Mouse (Mus musculus): Measurements from ENCODE around the gene Cab39l.
"Not testable (repeated sequence)": the region's sequence is repeated elsewhere in the genome, so short reads cannot be mapped to it uniquely, and the experiment has no call there.

Gene Cab39l

DNA sequence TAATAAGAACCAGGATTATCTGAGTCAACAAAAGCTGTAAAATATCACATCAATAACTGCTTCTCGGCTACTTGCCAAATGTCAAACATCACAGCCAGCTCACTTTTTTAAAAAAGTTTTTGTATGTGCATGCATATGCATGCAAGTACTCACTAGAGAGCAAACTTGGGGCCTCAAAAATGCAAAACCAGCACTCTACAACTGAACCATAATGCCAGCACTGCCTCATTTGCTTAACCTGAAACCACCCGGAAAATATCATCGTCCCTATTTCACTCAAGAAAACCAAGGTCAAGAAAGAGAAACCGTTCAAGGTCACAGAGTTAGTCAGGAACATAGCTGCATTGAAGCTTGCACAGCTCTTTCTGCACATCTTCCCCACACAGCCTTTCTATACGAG, 135.6 kb downstream of the Cab39l start:
- no peak for DNase-seq (ENCODE audit: low spot score)

DNA sequence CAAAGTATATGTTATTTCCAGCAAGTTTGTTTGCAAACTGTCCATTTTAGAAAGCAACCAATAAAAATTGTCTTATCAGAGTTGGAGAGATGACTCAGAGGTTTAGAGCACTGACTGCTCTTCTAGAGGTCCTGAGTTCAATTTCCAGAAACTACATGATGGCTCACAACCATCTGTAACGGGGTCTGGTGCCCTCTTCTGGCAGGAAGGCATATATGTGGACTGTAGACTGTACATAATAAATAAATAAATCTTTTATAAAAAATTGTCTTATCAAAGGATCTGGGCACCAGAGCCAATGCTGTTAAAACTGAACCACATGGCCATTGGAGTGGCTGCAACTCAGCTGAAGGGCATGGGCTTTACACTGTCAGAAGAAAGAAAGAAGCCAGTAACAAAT, 149.8 kb downstream of the Cab39l start:
- DNase-seq (ENCODE audit: low spot score): no peak

GRCm38 (mm10) chr14:59591901-59592300, 151.1 kb downstream of the Cab39l start:
- no peak for DNase-seq (ENCODE audit: low spot score)

GRCm38 (mm10) chr14:59592593-59592992, 151.8 kb downstream of the Cab39l start:
- DNase-seq (ENCODE audit: low spot score): no peak

- DNase-seq (ENCODE audit: low spot score): no peak
These were observed 154.2 kb downstream of the Cab39l start for GRCm38 (mm10) chr14:59594988-59595387.

DNA sequence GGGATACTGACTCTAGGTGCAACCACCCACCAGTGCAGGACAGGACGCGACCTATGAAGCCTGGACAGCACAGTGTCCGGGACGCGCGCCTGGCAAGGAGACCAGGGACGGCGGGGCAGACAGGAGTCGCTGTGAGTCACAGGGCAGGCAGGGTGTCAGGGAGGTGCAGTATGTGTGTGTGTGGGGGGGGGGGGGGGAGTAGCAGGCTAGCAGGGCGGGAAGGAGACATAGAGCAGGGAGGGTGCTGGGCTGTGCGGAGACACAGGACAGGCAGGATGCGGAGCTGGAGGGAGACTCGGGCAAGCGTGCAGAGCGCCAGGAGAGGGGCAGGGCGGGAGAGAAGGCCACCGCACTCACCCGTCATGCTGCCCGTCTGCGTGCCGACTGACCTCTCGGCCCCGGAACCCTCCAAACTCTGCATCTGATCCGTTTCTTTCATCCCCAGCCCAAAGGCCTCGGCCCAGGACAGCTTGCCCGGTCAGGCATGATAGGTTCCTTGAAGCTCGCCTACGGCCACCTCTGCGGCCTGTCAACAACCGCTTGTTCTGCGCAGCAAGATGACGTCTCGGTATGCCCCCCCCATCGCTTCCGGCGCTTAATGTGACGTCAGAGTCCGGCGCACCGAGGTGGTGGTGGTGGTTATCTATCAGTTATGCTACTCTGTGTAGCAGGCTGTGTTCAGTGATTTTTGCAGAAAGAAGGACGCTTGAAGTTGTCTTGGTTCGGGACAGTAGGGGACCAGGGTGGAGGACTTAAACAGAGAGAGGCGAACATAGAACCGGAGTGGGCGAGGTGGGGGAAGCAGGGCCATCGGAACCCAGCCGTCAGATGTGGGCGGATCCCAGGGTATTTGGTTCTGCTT, 156.9 kb downstream of the Cab39l start, which contains the start of gene Cdadc1:
Gene Cdadc1 (minus strand): TSS at position 562 of the 862 bp plus-strand sequence.
- peak; percentile 91 for DNase-seq (ENCODE audit: low spot score)

GRCm38 (mm10) chr14:59598260-59598627, 157.5 kb downstream of the Cab39l start:
- no peak for DNase-seq (ENCODE audit: low spot score)

DNA sequence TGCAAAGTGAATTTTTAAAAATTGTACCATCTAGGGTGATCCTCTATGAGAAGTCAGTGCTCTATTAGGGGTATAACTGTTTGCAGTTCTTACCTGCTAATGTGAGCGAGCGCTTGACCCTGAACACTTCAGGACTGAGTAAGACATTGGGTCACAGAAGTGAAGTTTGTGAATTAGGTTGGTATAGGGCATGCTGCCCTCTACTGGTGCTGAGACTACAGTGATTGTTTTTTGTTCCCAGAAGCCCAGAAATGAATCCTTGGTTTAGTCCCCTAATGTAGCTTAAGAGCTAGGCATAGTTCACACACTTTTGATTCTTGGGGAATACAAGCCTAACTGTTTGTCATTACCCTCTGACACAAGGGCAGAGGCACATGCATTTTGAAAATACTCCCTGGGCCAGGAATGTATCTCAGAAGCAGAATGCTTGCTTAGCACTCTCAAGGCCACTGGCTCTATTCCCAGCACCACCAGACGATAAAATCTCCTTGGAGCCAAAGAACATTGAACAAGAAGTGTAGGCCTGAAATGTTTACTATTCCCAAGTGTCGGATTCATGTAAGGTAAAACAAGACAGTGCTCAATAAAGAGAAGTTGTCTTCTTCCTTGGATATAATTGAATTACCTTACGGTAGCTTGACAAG, 163.4 kb downstream of the Cab39l start:
- DNase-seq (ENCODE audit: low spot score): no peak

DNA sequence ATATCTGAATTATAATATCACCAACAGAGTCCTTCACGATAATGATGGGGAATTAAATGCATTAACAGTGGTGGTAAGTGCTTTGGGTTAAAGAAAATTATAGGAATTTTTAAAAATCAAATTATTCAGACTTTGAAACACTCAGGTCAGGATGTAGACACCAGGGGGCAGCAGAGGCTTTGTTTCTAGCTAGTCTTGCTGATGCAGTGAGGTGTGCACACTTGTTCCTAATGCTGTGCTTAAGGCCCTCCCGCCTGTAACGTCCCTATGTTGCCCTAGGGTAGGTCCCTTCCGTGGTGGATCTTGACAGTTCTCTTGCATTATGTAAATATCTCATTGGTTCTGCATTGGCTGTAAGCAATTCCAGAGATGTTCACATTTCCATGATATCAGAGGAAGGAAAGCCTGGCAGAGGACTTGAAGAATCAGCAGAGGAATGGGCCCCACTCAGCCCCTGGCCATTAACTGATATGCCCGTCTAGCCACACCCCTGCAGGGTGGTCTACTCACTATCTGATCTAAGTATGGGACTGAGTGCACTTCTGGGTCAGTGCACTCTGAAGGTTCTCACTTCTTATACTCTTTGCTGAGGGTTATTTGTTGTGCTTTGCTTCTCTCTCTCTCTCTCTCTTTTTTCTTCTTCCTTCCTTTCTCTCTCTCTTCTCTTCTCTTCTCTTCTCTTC, 165.0 kb downstream of the Cab39l start:
- no peak for DNase-seq (ENCODE audit: low spot score)

GRCm38 (mm10) chr14:59607021-59607420, 166.2 kb downstream of the Cab39l start:
- DNase-seq (ENCODE audit: low spot score): no peak

DNA sequence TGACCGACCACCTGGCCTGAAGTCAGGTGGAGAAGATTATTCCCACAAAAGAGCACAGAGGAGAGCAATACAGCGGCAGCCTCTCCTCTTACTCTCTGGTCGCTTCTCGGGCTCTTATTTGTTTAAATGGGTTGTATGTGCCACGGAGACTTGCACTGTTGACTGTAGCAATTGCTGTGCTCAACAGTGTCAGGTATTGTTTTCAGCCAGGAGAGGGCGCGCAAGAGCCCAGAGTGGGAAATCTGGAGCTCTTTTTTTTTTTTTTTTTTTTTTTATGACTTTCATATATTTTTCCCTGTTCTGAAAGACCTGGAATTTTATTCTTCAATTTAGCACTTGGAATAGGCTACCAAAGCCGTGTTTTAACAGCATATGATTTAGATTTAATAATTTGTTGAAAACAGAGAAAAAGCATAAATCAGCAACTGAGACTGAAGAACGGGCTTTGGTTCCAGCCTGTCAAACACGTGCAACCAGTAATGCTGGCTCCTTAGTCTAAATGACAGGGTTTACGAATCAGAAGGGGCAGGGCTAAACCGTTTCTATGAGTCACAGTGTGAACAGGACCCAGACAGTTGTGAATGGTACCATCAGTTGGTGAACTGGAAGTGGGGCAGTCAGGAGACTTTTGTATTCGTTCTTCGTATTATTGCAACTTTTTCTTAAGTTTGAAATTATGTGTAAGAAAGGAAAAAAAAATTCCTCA, 172.3 kb downstream of the Cab39l start:
- no peak for DNase-seq (ENCODE audit: low spot score)

DNA sequence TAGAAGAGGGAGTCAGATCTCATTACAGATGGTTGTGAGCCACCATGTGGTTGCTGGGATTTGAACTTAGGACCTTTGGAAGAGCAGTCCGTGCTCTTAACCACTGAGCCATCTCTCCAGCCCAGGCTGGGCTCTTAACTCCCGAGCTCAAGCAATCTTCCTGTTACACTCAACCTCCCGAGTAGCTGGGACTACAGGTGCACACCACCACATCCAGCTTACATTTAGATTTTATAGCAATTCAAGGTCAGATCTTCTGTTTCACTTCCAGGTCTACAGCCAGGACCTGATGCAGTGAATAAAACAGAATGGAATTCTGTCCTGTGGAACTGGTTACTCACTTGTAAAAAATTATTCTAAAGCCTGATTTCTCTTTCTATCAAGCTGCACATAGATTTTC, 173.4 kb downstream of the Cab39l start:
- not testable (repeated sequence) for DNase-seq (ENCODE audit: low spot score)

- DNase-seq (ENCODE audit: low spot score): no peak
These were observed 176.0 kb downstream of the Cab39l start for GRCm38 (mm10) chr14:59616802-59617201.

DNA sequence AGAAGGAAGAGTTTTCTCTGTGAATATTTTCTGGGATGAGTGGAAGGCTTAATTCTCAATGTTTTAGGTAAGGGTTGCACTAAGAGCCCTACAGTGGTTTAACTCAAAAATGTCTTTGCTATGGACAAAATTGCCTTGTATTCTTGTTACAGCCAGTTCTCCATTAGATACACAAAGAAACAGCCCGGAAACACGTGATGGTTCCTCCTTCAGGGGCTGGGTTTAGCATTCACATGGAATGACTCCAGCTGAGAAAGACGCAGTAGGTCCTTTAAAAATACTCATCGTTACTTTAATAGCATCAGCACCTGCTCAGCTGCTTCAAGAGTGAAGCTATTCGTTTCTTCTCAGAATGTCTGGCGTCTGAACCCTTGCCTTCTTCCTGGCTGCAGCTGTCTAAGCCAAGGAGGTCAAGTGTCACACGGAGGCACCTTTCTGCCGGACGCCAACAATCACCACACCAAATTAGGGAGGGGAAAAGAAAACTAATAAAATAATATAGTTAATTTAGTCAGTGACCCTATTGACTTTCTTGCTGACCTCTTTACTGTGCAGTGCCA, 183.6 kb downstream of the Cab39l start:
- DNase-seq (ENCODE audit: low spot score): no peak

- DNase-seq (ENCODE audit: low spot score): peak; percentile 45
These were observed 184.5 kb downstream of the Cab39l start, which contains the start of gene Shisa2 for GRCm38 (mm10) chr14:59625158-59625805. TSS of gene Shisa2 (plus strand) at chr14:59625308.

GRCm38 (mm10) chr14:59625806-59626364, 185.1 kb downstream of the Cab39l start:
- no peak for DNase-seq (ENCODE audit: low spot score)

GRCm38 (mm10) chr14:59626711-59627110, 185.9 kb downstream of the Cab39l start:
- no peak for DNase-seq (ENCODE audit: low spot score)

GRCm38 (mm10) chr14:59627142-59627680, 186.4 kb downstream of the Cab39l start:
- DNase-seq (ENCODE audit: low spot score): no peak

GRCm38 (mm10) chr14:59627823-59628222, 187.1 kb downstream of the Cab39l start:
- no peak for DNase-seq (ENCODE audit: low spot score)

- DNase-seq (ENCODE audit: low spot score): no peak
These were observed 188.5 kb downstream of the Cab39l start for GRCm38 (mm10) chr14:59629308-59629707.

DNA sequence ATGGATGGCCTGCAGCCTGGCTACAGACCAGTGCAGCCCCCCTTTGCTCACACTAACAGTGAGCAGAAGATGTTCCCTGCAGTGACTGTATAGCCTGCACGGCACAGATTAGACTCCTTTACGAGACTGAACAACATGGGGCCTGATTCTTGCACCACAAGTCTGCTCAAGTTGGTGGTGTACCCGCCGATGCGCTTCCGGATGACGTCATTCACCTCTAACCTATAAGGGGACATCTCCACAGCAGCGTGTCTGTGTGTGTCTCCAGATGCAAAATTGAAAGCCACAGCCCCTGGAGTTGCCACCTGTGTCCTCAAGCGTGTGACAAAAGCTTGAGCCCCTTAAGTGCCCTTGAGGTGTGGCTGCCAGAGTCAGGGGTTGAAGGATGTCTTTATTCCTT, 189.3 kb downstream of the Cab39l start:
- no peak for DNase-seq (ENCODE audit: low spot score)

All from urinary bladder, postnatal 10 days (tissue).